Mouse (Mus musculus) embryonic facial prominence, embryonic 12.5 days (tissue): ENCODE data around the gene Hdac7. TPM values are rescaled to one million over a fixed set of nuclear protein-coding genes. Genes with fewer than 3 reads are reported as not detected.
"Not testable (repeated sequence)": the region's sequence is repeated elsewhere in the genome, so short reads cannot be mapped to it uniquely, and the experiment has no call there.

Source experiments
- ATAC-seq: fragments of 200-750 bp; cut with Nextera tagmentation; 2 replicates; pipeline ENCODE4 v1.8.0; 2017; ENCODE audit not compliant: insufficient number of reproducible peaks, insufficient read depth, low FRiP score, low TSS enrichment
- H3K27ac ChIP-seq: fragments of 300-500 bp; sonication (generic); 2 replicates; pipeline ENCODE4 v1.5.1; 2016; ENCODE audit warnings: mild to moderate bottlenecking
- H3K27me3 ChIP-seq: fragments of 300-500 bp; sonication (generic); 2 replicates; pipeline ENCODE4 v1.6.1; 2016; ENCODE audit warnings: mild to moderate bottlenecking, moderate library complexity
- H3K36me3 ChIP-seq: fragments of 300-500 bp; sonication (generic); 2 replicates; pipeline ENCODE4 v1.6.1; 2016; ENCODE audit warnings: mild to moderate bottlenecking
- H3K4me1 ChIP-seq: fragments of 300-500 bp; sonication (generic); 2 replicates; pipeline ENCODE4 v1.6.1; 2016
- H3K4me2 ChIP-seq: fragments of 300-500 bp; sonication (generic); replicated peaks from 2 replicates; pipeline ENCODE4 v1.6.1; 2016; ENCODE audit warnings: mild to moderate bottlenecking, moderate library complexity
- H3K4me3 ChIP-seq: fragments of 300-500 bp; sonication (generic); 2 replicates; pipeline ENCODE4 v1.5.1; 2016; ENCODE audit warnings: mild to moderate bottlenecking
- H3K9ac ChIP-seq: fragments of 300-500 bp; sonication (generic); 2 replicates; pipeline ENCODE4 v1.6.1; 2016; ENCODE audit warnings: mild to moderate bottlenecking, moderate library complexity
- H3K9me3 ChIP-seq: fragments of 300-500 bp; sonication (generic); 2 replicates; pipeline ENCODE4 v1.6.1; 2016; ENCODE audit warnings: mild to moderate bottlenecking, moderate library complexity
- WGBS: fragments of 180-500 bp; shearing (Covaris S2); methylation state at CpG from one replicate; pipeline ENCODE4 v1.1.7; 2016; 5-methylcytosine and 5-hydroxymethylcytosine counted together
- polyA plus RNA-seq: library from polyadenylated mRNA; unstranded; fragments of >200 nt; fragmentation: Nextera tagmentation; extraction: Ambion mirVana; gene quantifications from 2 replicates; pipeline ENCODE4 v1.2.1, GENCODE M21; 2016

Gene Hdac7
- polyA plus RNA-seq, 1 experiment from 2014 or later = 33.5 TPM

DNA sequence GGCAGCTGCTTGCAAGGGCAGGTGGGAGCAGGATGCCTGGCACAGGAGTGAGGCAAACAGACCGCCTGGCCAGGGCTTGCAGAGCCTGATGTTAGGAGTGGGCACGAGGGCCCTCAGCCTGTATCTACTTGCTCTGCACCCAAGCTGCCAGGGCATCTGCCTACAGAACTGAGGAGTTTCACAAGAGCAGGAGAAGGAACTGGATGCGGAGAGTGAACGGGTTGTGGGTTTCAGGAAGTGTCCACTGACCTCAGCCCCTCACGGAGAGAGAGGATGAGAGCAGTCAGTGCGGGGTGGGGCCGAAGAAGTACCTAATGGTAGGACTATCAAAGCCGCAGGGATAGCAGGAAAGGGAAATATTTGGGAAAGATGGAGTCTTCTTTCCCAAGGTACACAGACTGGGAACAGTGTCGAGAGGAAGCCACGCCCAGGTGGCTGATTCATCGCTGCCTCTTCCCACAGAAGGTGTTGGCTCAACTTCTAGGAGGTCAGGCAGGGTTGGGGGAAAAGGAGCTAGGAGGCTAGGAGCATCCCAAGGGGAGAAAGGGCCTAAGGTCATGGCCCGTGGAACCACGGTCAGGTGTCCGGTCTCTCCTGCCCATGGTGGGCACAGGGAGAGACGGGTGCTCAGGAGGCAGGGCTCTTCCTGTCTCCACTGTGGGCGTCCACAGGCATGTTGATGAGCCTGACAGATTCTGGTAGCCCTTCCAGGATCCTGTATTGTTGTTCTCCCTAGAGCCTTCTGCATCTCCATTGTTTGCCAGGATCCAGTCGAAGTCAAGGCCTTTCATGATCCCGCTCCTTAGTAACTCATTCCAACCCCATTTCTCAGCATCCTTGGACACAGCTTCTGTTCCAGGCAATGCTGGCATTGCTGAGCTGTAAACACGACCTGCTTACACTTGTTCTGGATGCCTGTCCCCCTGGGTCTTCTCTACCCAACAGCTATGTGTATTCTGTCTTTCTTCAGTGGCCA is 27.0 kb upstream of the Hdac7 start:
- no peak for ATAC-seq
- Histone ChIP-seq H3K9me3 (no peaks in the 10 kb centered on the region; the same call in 1 of the 2 replicates), H3K9ac (no peak overlapping the region), H3K27me3 (no peaks in the 10 kb centered on the region), H3K4me2 (no peak overlapping the region), H3K4me1 (no peaks in the 10 kb centered on the region), H3K36me3 (no peaks in the 10 kb centered on the region), H3K4me3 (no peak overlapping the region), H3K27ac (no peak overlapping the region)
- WGBS = 83% methylated on average over 19 of the region's 19 CpGs

GRCm38 (mm10) chr15:97870116-97870515 is 25.8 kb upstream of the Hdac7 start:
- H3K4me2 ChIP-seq, ATAC-seq: not testable (repeated sequence)
- WGBS = 74% methylated on average over 4 of the region's 4 CpGs

DNA sequence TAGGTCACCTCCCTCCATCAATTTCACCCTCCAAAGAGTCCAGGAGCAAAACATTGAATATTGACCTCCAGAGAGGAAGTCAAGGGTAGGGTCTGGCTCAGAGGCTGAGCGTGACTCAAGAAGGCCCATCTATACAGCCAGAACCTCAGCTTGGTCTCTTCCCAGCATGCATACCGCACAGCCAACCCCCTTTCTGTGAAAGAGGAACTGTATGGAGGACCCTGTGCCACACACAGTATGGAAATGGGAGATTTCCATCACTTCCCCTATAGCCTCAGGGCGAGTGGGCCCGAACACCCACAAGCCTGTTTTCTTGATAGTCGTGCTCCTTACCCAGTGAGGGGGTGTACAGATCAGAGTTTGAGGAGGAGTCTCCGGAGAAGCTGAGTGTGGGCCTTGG is 24.7 kb upstream of the Hdac7 start:
- Histone ChIP-seq H3K9me3 (no peaks in the 10 kb centered on the region; the same call in 1 of the 2 replicates), H3K27ac (no peak overlapping the region), H3K9ac (no peak overlapping the region), H3K4me2 (no peak overlapping the region), H3K4me1 (no peaks in the 10 kb centered on the region; the same call in 1 of the 2 replicates), H3K27me3 (no peaks in the 10 kb centered on the region), H3K4me3 (no peak overlapping the region), H3K36me3 (no peaks in the 10 kb centered on the region)
- WGBS = 79% methylated on average over 6 of the region's 6 CpGs
- ATAC-seq = no peak

More at GRCm38 (mm10) chr15:97870116-97870515, 25.8 kb upstream of the Hdac7 start:
- H3K36me3 ChIP-seq, H3K9me3 ChIP-seq, H3K4me1 ChIP-seq, H3K27me3 ChIP-seq, H3K4me3 ChIP-seq, H3K9ac ChIP-seq, H3K27ac ChIP-seq: not testable (repeated sequence)

DNA sequence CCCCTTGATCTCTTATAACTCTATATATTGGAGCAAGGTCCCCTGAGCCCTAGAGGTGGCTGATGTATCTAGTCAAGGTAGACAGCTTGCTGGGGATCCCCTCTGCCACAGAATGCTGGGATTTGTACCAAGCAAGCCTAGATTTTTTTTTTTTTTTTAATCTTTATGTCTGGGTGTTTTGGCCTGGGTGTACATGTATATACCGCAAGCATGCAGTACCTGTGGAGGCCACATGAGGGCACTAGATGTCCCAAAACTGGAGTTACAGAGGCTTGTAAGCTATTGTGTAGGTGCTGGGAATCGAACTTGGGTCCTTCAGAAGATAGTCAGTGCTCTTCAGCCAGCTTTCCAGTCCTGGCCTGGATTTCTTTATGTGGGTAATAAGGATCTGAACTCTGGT is 21.7 kb upstream of the Hdac7 start:
- Histone ChIP-seq H3K4me2 (no peak overlapping the region), H3K9ac (no peak overlapping the region), H3K9me3 (no peaks in the 10 kb centered on the region; the same call in 1 of the 2 replicates), H3K36me3 (no peaks in the 10 kb centered on the region), H3K27me3 (no peaks in the 10 kb centered on the region), H3K4me1 (peaks cover 3% of the 10 kb centered on the region; the same call in 1 of the 2 replicates), H3K27ac (no peak overlapping the region), H3K4me3 (no peak overlapping the region)
- WGBS = 94% methylated on average over 2 of the region's 2 CpGs
- ATAC-seq = no peak

- no peaks in the 10 kb centered on the region for H3K36me3 ChIP-seq
- H3K4me1 ChIP-seq = peaks cover 3% of the 10 kb centered on the region; the same call in 1 of the 2 replicates
- WGBS = 63% methylated on average over 6 of the region's 6 CpGs
- H3K27ac ChIP-seq = no peak overlapping the region
- H3K27me3 ChIP-seq = no peaks in the 10 kb centered on the region
- no peak overlapping the region for H3K4me3 ChIP-seq
- no peaks in the 10 kb centered on the region; the same call in 1 of the 2 replicates for H3K9me3 ChIP-seq
- ATAC-seq = no peak
- H3K9ac ChIP-seq = no peak overlapping the region
- no peak overlapping the region for H3K4me2 ChIP-seq
Measured at GRCm38 (mm10) chr15:97865175-97865574, 20.9 kb upstream of the Hdac7 start.

GRCm38 (mm10) chr15:97864361-97865045 is 20.2 kb upstream of the Hdac7 start:
- 74% methylated on average over 8 of the region's 8 CpGs for WGBS
- ATAC-seq = no peak
- H3K4me1 ChIP-seq = peaks cover 3% of the 10 kb centered on the region; the same call in 1 of the 2 replicates
- no peaks in the 10 kb centered on the region; the same call in 1 of the 2 replicates for H3K9me3 ChIP-seq
- H3K27me3 ChIP-seq = no peaks in the 10 kb centered on the region
- H3K4me2 ChIP-seq = no peak overlapping the region
- no peak overlapping the region for H3K4me3 ChIP-seq
- no peak overlapping the region for H3K27ac ChIP-seq
- no peaks in the 10 kb centered on the region for H3K36me3 ChIP-seq
- H3K9ac ChIP-seq = no peak overlapping the region

GRCm38 (mm10) chr15:97863494-97863881 is 19.2 kb upstream of the Hdac7 start:
- no peaks in the 10 kb centered on the region for H3K36me3 ChIP-seq
- no peak for ATAC-seq
- 79% methylated on average over 18 of the region's 18 CpGs for WGBS
- no peaks in the 10 kb centered on the region for H3K27me3 ChIP-seq
- peaks cover 3% of the 10 kb centered on the region; the same call in 1 of the 2 replicates for H3K4me1 ChIP-seq
- no peak overlapping the region for H3K4me3 ChIP-seq
- no peak overlapping the region for H3K9ac ChIP-seq
- no peak overlapping the region for H3K4me2 ChIP-seq
- H3K27ac ChIP-seq = no peak overlapping the region
- H3K9me3 ChIP-seq = no peaks in the 10 kb centered on the region; the same call in 1 of the 2 replicates

GRCm38 (mm10) chr15:97862881-97863493 is 18.7 kb upstream of the Hdac7 start:
- 54% methylated on average over 14 of the region's 14 CpGs for WGBS
- ATAC-seq = no peak
- H3K27ac ChIP-seq = no peak overlapping the region
- H3K4me2 ChIP-seq = no peak overlapping the region
- H3K9ac ChIP-seq = no peak overlapping the region
- no peaks in the 10 kb centered on the region for H3K27me3 ChIP-seq
- H3K9me3 ChIP-seq = no peaks in the 10 kb centered on the region; the same call in 1 of the 2 replicates
- no peaks in the 10 kb centered on the region for H3K36me3 ChIP-seq
- H3K4me3 ChIP-seq = no peak overlapping the region
- peaks cover 3% of the 10 kb centered on the region; the same call in 1 of the 2 replicates for H3K4me1 ChIP-seq

- no peak overlapping the region for H3K27ac ChIP-seq
- ATAC-seq = no peak
- H3K4me2 ChIP-seq = no peak overlapping the region
- no peak overlapping the region for H3K4me3 ChIP-seq
- H3K36me3 ChIP-seq = no peaks in the 10 kb centered on the region
- 64% methylated on average over 3 of the region's 3 CpGs for WGBS
- H3K9me3 ChIP-seq = no peaks in the 10 kb centered on the region
- peaks cover 3% of the 10 kb centered on the region; the same call in 1 of the 2 replicates for H3K4me1 ChIP-seq
- H3K27me3 ChIP-seq = no peaks in the 10 kb centered on the region
- no peak overlapping the region for H3K9ac ChIP-seq
Measured at GRCm38 (mm10) chr15:97860353-97860752, 16.1 kb upstream of the Hdac7 start.

GRCm38 (mm10) chr15:97858431-97858830 is 14.1 kb upstream of the Hdac7 start:
- no peaks in the 10 kb centered on the region for H3K27me3 ChIP-seq
- H3K36me3 ChIP-seq = no peaks in the 10 kb centered on the region
- H3K9ac ChIP-seq = no peak overlapping the region
- 80% methylated on average over 4 of the region's 4 CpGs for WGBS
- no peak for ATAC-seq
- H3K4me2 ChIP-seq = no peak overlapping the region
- no peak overlapping the region for H3K4me3 ChIP-seq
- no peak overlapping the region for H3K27ac ChIP-seq
- H3K9me3 ChIP-seq = no peaks in the 10 kb centered on the region
- H3K4me1 ChIP-seq = 0 out of 2 replicates have a peak, but pooled peaks cover 2% of the 10 kb centered on the region

DNA sequence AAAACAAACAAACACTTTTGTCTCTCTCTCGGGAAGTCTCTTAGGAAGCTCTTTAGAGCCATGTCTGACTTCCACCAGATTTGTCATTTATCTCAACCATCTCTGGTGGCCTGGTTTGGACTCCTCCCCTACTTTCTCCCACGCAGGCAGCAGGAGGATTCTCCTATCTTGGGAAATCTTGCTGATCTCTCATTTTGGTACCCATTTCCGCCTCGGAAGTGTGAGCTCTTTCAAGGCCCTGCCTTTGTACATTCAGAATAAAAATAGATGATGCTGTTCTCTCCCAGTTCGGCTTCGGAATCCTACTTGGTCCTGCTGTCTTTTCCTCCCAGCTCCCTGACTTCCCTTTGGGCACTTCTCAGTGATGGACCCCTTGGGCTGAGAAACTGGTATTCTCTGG is 10.2 kb upstream of the Hdac7 start:
- H3K4me2 ChIP-seq = no peak overlapping the region
- no peak overlapping the region for H3K9ac ChIP-seq
- WGBS = 72% methylated on average over 6 of the region's 6 CpGs
- ATAC-seq = no peak
- no peaks in the 10 kb centered on the region for H3K4me1 ChIP-seq
- no peaks in the 10 kb centered on the region for H3K36me3 ChIP-seq
- H3K27ac ChIP-seq = no peak overlapping the region
- no peaks in the 10 kb centered on the region for H3K9me3 ChIP-seq
- no peak overlapping the region for H3K4me3 ChIP-seq
- H3K27me3 ChIP-seq = no peaks in the 10 kb centered on the region
